Mouse (Mus musculus): Measurements from ENCODE around the gene Kcnc3.

DNA sequence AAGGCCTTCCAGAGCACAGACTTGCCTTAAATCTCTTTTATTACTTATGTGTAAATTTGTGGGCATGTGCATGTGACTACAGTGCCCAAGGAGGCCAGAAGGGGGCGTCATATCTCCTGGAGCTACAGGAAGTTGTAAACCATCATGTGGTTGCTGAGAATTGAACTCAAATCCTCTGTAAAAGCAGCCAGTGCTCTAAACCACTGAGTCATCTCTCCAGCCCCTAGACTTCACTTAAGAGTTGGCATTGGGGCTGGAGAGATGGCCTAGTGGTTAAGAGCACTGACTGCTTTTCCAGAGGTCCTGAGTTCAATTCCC lies 35.6 kb downstream of the Kcnc3 start:
- TF ChIP-seq CTCF (IDR thresholded peaks at IDR 0.05; ENCODE audit: control insufficient read depth, insufficient read depth, insufficient read length) (no peak), MAX (IDR thresholded peaks at IDR 0.05) (no peak), FOSL1 (IDR thresholded peaks at IDR 0.05; ENCODE audit: insufficient read depth, low read length, poor library complexity, severe bottlenecking) (no peak), MYOG (IDR thresholded peaks at IDR 0.05; ENCODE audit: control insufficient read depth, extremely low read depth, insufficient read length) (no peak), MYOD1 (IDR thresholded peaks at IDR 0.05; ENCODE audit: control insufficient read depth, insufficient read length, low read depth) (no peak)

Measured in C2C12 (cell line).